Mouse (Mus musculus) lung, embryonic 14.5 days (tissue): ENCODE results near the gene Ppp6r3. TPM values are rescaled to one million over a fixed set of nuclear protein-coding genes. Genes with fewer than 3 reads are reported as not detected.
A peak's percentile ranks its signal among the peaks of the same experiment; 100 is the strongest.

Experiments
- ATAC-seq: fragments of 200-750 bp; cut with Nextera tagmentation; 2 replicates; pipeline ENCODE4 v1.8.0; 2017; ENCODE audit warnings: mild to moderate bottlenecking, moderate TSS enrichment, moderate library complexity; ENCODE audit not compliant: insufficient read depth
- DNase-seq: peaks from one replicate; pipeline ENCODE4 v3.0.0-alpha.2; 2015
- H3K27ac ChIP-seq: fragments of 300-500 bp; sonication (generic); 2 replicates; pipeline ENCODE4 v1.5.1; 2014; ENCODE audit warnings: low read depth, mild to moderate bottlenecking, moderate library complexity
- H3K27me3 ChIP-seq: fragments of 300-500 bp; sonication (generic); 2 replicates; pipeline ENCODE4 v1.6.1; 2014; ENCODE audit warnings: low read length, control low read depth; ENCODE audit not compliant: insufficient read depth
- H3K36me3 ChIP-seq: fragments of 300-500 bp; sonication (generic); 2 replicates; pipeline ENCODE4 v1.6.1; 2014; ENCODE audit warnings: control low read depth; ENCODE audit not compliant: insufficient read depth
- H3K4me1 ChIP-seq: fragments of 300-500 bp; sonication (generic); 2 replicates; pipeline ENCODE4 v1.6.1; 2014; ENCODE audit warnings: antibody characterized with exemption, control low read depth; ENCODE audit not compliant: insufficient read depth
- H3K4me2 ChIP-seq: fragments of 300-500 bp; sonication (generic); 2 replicates; pipeline ENCODE4 v1.6.1; 2014; ENCODE audit warnings: mild to moderate bottlenecking
- H3K4me3 ChIP-seq: fragments of 300-500 bp; sonication (generic); 2 replicates; pipeline ENCODE4 v1.5.1; 2014; ENCODE audit warnings: low read depth, low read length
- H3K9ac ChIP-seq: fragments of 300-500 bp; sonication (generic); 2 replicates; pipeline ENCODE4 v1.6.1; 2014
- H3K9me3 ChIP-seq: fragments of 300-500 bp; sonication (generic); 2 replicates; pipeline ENCODE4 v1.6.1; 2016; ENCODE audit warnings: low read depth, low read length, control low read depth
- CTCF ChIP-seq: IDR thresholded peaks from 2 replicates; pipeline ENCODE4 v1.5.1; 2016; ENCODE audit warnings: antibody characterized with exemption, low read depth
- WGBS: fragments of 180-500 bp; shearing (Covaris S2); extraction: QIAGEN DNeasy Blood & Tissue Kit; methylation state at CpG from one replicate; pipeline ENCODE4 v1.1.7; 2014; 5-methylcytosine and 5-hydroxymethylcytosine counted together
- polyA plus RNA-seq: library from polyadenylated mRNA; unstranded; fragments of >200 nt; fragmentation: Nextera tagmentation; extraction: Ambion mirVana; gene quantifications from 2 replicates; pipeline ENCODE4 v1.2.1, GENCODE M21; 2014

Gene Ppp6r3
- polyA plus RNA-seq, 1 experiment from 2014 or later, result 74.6 TPM

DNA sequence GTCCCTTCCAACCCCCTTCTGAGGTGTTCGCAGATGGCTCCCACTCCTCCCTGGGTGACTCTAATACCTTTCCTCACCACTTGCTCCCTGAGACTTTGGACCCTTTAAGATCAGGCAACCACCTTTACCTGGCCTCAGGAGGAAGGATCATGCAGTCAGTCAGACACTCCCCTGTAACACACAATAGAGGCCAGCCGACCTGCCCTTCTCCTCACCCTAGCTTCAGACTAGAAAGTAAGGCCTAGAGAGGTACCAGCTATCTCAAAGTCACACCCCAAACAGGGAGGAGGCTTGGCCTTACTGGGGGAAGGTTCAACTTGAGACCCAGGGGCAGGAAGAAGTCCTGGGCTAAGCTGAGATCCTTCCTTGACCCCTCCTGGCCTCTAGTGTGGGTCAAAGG lies 151.3 kb downstream of the Ppp6r3 start:
- H3K4me3 ChIP-seq, result no peak overlapping the region
- H3K27me3 ChIP-seq, result no peaks in the 10 kb centered on the region
- no peaks in the 10 kb centered on the region for H3K4me1 ChIP-seq
- no peaks in the 10 kb centered on the region for H3K36me3 ChIP-seq
- DNase-seq (no peak), ATAC-seq (no peak)
- no peaks in the 10 kb centered on the region for H3K9me3 ChIP-seq
- no peak overlapping the region for H3K4me2 ChIP-seq
- 39% methylated on average over 2 of the region's 2 CpGs for WGBS
- H3K27ac ChIP-seq, result no peak overlapping the region
- H3K9ac ChIP-seq, result no peak overlapping the region
- no peak for TF ChIP-seq CTCF

DNA sequence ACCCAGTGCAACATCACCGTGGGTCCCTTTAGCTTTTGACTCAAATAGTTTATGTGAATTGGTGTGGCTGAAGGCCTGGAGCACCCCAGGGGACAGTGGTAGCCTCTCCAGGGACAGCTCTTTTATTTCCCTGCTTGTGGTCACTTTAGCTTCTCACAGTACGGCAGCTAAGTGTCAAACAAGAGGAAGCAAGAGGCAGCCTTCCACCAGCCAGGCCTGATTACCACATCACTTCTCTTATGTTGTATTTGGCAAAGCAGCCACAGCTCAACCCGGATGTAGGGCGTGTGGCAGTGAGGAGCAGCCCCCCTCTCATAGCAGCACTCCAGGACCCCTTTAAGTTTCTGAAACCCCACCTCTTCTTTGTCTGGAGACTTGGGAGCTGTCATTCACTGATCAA lies 152.6 kb downstream of the Ppp6r3 start:
- no peaks in the 10 kb centered on the region for H3K36me3 ChIP-seq
- no peaks in the 10 kb centered on the region for H3K27me3 ChIP-seq
- no peak overlapping the region for H3K4me3 ChIP-seq
- no peak overlapping the region for H3K27ac ChIP-seq
- 28% methylated on average over 4 of the region's 4 CpGs for WGBS
- H3K4me2 ChIP-seq, result no peak overlapping the region
- no peaks in the 10 kb centered on the region for H3K4me1 ChIP-seq
- ATAC-seq, result no peak
- H3K9ac ChIP-seq, result no peak overlapping the region
- peak; percentile 27 for DNase-seq
- no peak for TF ChIP-seq CTCF
- no peaks in the 10 kb centered on the region for H3K9me3 ChIP-seq

DNA sequence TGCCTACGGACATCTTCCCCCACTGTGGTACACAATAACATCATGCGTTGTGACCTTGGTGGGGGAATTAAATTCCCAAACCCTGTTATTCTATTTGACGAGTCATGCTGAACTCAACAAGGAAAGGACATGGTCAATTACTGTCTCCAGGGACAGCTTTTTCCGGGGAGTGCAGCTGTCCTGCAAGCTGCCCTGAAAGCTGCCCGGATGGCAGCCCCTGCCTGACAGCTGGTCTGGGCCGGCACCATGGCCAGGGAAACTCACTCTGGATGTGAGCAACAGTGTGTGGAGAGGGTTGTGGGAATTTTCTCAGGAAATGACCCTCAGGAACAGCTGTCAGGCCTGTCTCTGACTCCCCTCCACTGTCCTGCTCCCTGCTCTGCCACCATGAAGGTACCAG lies 153.1 kb downstream of the Ppp6r3 start:
- 65% methylated on average over 6 of the region's 6 CpGs for WGBS
- H3K4me2 ChIP-seq, result no peak overlapping the region
- H3K4me3 ChIP-seq, result no peak overlapping the region
- H3K27ac ChIP-seq, result no peak overlapping the region
- H3K9me3 ChIP-seq, result no peaks in the 10 kb centered on the region
- no peaks in the 10 kb centered on the region for H3K36me3 ChIP-seq
- no peak for ATAC-seq
- TF ChIP-seq CTCF, result no peak
- no peaks in the 10 kb centered on the region for H3K4me1 ChIP-seq
- H3K27me3 ChIP-seq, result no peaks in the 10 kb centered on the region
- DNase-seq, result no peak
- H3K9ac ChIP-seq, result no peak overlapping the region

DNA sequence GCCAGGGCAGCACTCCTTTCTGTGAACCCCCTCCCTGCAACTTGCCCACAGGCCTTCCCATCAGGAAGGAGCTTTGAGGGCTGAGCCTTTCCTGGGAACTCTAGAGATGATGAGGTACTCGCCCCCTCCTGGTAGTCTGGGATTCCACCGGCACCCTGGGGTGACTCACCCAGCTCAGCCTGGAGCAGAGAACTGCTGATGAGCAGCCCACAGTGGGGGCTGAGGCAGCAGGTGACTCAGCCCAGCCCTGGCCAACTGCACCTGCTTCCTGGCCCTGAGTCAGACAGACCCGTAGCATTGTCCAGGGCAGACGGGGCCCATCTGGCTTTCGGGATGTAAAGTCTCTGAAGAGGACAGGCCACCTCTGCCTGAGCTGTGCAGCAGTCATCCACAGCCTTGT lies 156.3 kb downstream of the Ppp6r3 start:
- Histone ChIP-seq H3K27ac (no peak overlapping the region), H3K9me3 (no peaks in the 10 kb centered on the region), H3K36me3 (no peaks in the 10 kb centered on the region), H3K27me3 (peaks cover 4% of the 10 kb centered on the region; the same call in 1 of the 2 replicates), H3K4me2 (no peak overlapping the region), H3K4me1 (no peaks in the 10 kb centered on the region), H3K4me3 (no peak overlapping the region), H3K9ac (no peak overlapping the region)
- 46% methylated on average over 5 of the region's 5 CpGs for WGBS
- ATAC-seq (no peak), DNase-seq (no peak)
- TF ChIP-seq CTCF, result no peak

DNA sequence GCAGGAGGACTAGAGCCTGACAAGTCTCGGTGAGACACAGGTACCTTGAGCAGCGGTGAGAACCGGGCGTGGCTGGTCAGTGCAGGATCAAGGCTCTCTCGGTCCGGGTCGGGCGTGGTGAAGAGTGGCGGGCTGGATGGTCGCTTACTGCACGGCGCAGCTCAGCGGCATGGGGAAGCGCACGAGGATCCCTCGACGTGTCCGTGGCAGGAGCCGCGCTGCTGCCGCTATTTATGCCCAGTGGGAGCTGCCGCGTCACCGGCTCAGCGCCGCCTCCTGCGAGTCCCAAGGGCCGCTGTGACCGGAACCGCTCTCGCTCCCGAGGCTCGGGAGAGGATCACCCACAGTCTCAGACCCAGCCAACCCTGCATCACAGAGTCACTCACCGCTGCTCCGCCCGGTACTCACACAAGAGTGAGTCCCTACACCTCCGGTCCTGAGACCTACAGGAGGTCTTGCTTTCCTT lies 161.2 kb downstream of the Ppp6r3 start, which contains the start of gene Gal:
TSS of gene Gal (minus strand) at position 277 of the 466 bp plus-strand sequence.
- Histone ChIP-seq H3K27me3 (peaks cover 20% of the 10 kb centered on the region), H3K9ac (no peak within 1 kb of the TSS), H3K27ac (no peak within 1 kb of the TSS), H3K4me2 (peak within 1 kb of the TSS; percentile 58), H3K4me3 (peak within 1 kb of the TSS; percentile 29), H3K4me1 (no peaks in the 10 kb centered on the region), H3K9me3 (no peaks in the 10 kb centered on the region), H3K36me3 (no peaks in the 10 kb centered on the region)
- DNase-seq (peak; percentile 23), ATAC-seq (peak; percentile 38; the same call in 1 of the 2 replicates)
- TF ChIP-seq CTCF, result no peak
- 1% methylated on average over 37 of the region's 37 CpGs for WGBS

DNA sequence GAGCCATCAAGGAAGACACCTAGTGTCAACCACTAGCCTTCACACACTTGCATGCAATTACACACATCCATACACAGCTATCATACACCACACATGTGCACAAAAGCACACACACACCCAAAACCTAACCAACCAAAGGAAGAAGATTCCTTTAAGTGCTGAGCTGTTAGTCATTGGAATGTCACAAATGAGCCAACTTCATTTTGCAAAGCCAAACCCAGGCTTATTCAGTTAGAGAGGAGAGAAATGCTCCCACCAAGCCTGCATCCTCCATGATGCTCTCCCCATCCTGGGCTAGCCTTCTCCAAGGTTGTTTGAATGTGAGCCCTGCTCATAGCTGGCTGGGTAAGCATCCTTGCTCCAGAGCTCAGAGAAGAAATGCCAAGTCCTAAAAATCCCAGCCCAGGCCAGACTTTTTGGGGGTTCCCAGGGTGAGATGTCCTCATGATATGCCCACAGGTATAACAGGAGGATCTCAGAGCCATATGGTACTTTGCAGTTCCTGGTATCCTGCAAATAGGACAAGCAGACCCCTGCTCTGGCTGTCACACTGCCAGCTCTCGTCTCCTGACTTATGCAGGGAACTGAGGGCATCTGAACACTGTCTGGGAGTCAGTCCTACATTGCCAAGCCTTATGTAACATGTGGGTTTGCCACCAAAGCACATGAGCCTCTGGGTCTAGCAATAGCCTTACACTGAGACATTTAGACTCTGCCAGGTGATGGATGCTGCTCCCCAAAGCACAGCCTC lies 169.8 kb downstream of the Ppp6r3 start:
- H3K4me2 ChIP-seq, result no peak overlapping the region
- ATAC-seq, result no peak

More for the DNA sequence above, 169.8 kb downstream of the Ppp6r3 start:
- Histone ChIP-seq H3K4me3 (no peak overlapping the region), H3K27ac (no peak overlapping the region), H3K9me3 (no peaks in the 10 kb centered on the region), H3K27me3 (no peaks in the 10 kb centered on the region), H3K9ac (no peak overlapping the region), H3K4me1 (no peaks in the 10 kb centered on the region), H3K36me3 (no peaks in the 10 kb centered on the region)
- no peak for DNase-seq
- 50% methylated on average over 1 of the region's 1 CpGs for WGBS
- no peak for TF ChIP-seq CTCF

Other genes with a start within 250 kb of the Ppp6r3 start
- 0.22 and 0.39 TPM in 2 replicates for gene Tesmin, start 186.9 kb downstream of the Ppp6r3 start, polyA plus RNA-seq
- 1.7 and 2.3 TPM in 2 replicates for gene Gal, start 161.2 kb downstream of the Ppp6r3 start, polyA plus RNA-seq
- gene Lrp5, start 110.8 kb upstream of the Ppp6r3 start, polyA plus RNA-seq, result 9.3 and 11.4 TPM in 2 replicates
- 40.3 and 40.9 TPM in 2 replicates for gene 1810055G02Rik, start 132.5 kb upstream of the Ppp6r3 start, polyA plus RNA-seq
- gene Kmt5b, start 191.7 kb upstream of the Ppp6r3 start, polyA plus RNA-seq, result 33.3 and 34.3 TPM in 2 replicates